30 mouse cellular contexts compared by ENCODE assay signal in the genomic region with DNA sequence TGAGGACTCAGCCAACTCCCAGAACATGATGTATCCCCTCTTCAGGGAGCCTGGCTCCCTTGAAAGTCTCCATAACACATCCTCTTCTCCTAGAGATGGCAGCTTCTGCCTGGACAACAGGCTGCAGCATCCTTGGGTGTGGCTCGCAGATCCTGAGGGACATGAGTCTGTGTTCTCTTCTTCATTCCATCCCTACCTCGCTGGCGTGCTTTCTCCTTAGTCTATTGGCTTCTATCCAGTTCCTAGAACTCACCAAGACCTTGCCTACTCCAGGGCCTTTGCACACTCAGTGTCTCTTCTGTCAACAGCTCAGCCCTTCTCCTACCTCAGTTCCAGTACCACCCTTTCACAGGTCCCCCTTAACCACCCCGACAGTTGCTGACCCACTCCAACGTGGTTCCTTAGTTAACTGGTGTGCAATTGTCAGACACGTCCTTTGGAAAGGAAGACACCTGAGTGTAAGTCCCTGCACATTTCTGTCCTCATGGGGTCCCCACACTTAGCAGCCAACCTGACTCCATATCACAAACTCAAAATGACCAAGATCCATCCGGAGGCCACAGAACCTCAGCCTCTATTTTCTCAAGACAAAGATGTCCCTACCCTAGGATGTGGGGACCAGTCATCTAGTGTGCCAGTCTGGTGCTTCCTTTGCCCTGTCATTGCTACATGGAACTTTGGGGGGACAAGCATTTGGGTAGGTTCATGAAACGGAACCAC. TPM values are rescaled to one million over a fixed set of nuclear protein-coding genes. Genes with fewer than 3 reads are reported as not detected.
DNase-seq lines count a peak whose midpoint lies in the region; ATAC-seq and TF ChIP-seq lines count a peak whose summit lies in the region.
"Had no signal": no experiment of that assay in that cellular context is flagged by ENCODE, and none has a peak within 500 bp of the region (broad histone marks: within the 10 kb centered on the region; RNA-seq: fewer than 3 reads in every experiment).

No protein-coding gene starts in this region.

- TF ChIP-seq POLR2A in bone marrow, adult 2 months (IDR thresholded peaks at IDR 0.05; ENCODE audit: borderline replicate concordance, control insufficient read depth, low read depth, low read length): no peak

- H3K4me3 ChIP-seq in forebrain, embryonic 10.5 days: peak overlapping the region; percentile 33
- H3K4me3 ChIP-seq in forebrain, embryonic 16.5 days (replicated peaks; ENCODE audit: low read length): no peak overlapping the region
- peak overlapping the region; percentile 30 for H3K4me3 ChIP-seq in heart, embryonic 13.5 days
- H3K4me3 ChIP-seq in bone marrow, adult 2 months (replicated peaks; ENCODE audit: control insufficient read depth, low read depth, low read length): peak overlapping the region; percentile 78
- H3K4me3 ChIP-seq in liver, embryonic 13.5 days (replicated peaks): peak overlapping the region; percentile 84
- H3K4me3 ChIP-seq: limb, embryonic 12.5 days; lung, embryonic 15.5 days; neural tube, embryonic 13.5 days; stomach, embryonic 15.5 days had no signal

- no peaks in the 10 kb centered on the region for H3K9me3 ChIP-seq in forebrain, embryonic 10.5 days
- H3K9me3 ChIP-seq in forebrain, embryonic 16.5 days (ENCODE audit: control insufficient read depth, low read length): no peaks in the 10 kb centered on the region
- no peaks in the 10 kb centered on the region for H3K9me3 ChIP-seq in heart, embryonic 13.5 days
- no peaks in the 10 kb centered on the region for H3K9me3 ChIP-seq in liver, embryonic 13.5 days (replicated peaks)
- H3K9me3 ChIP-seq: limb, embryonic 12.5 days; lung, embryonic 15.5 days; neural tube, embryonic 13.5 days; stomach, embryonic 15.5 days had no signal

- no peak for DNase-seq in forebrain, embryonic 10.5 days (ENCODE audit: extremely low spot score, low spot score)
- no peak for DNase-seq in heart, postnatal 4 days
- DNase-seq in liver, embryonic 13.5 days: no peak
- DNase-seq in left cerebral cortex, postnatal 4 days: no peak
- no peak for DNase-seq in cerebellum, postnatal 14 days
- DNase-seq: adrenal gland, adult 8-10 months; cerebellum, adult 18-20 months; forebrain, postnatal 0 days; heart, postnatal 14 days; kidney, postnatal 36 days; right cerebral cortex, adult 18-20 months; thymus, adult 18-20 months; thymus, postnatal 4 days had no signal

- peaks cover 9% of the 10 kb centered on the region for H3K4me1 ChIP-seq in forebrain, embryonic 10.5 days
- no peaks in the 10 kb centered on the region for H3K4me1 ChIP-seq in forebrain, embryonic 16.5 days (replicated peaks; ENCODE audit: control insufficient read depth, insufficient read depth, low read length)
- peaks cover 7% of the 10 kb centered on the region; the same call in 1 of the 2 replicates for H3K4me1 ChIP-seq in heart, embryonic 13.5 days
- H3K4me1 ChIP-seq in bone marrow, adult 2 months (ENCODE audit: control insufficient read depth, insufficient read depth, low read length): no peaks in the 10 kb centered on the region
- peaks cover 78% of the 10 kb centered on the region for H3K4me1 ChIP-seq in liver, embryonic 13.5 days (replicated peaks)
- H3K4me1 ChIP-seq: limb, embryonic 12.5 days; lung, embryonic 15.5 days; neural tube, embryonic 13.5 days; stomach, embryonic 15.5 days had no signal

- no peak overlapping the region for H3K9ac ChIP-seq in forebrain, embryonic 16.5 days (replicated peaks; ENCODE audit: low read depth, low read length)
- H3K9ac ChIP-seq in heart, embryonic 13.5 days: peak overlapping the region; percentile 53; the same call in 1 of the 2 replicates
- peak overlapping the region; percentile 99 for H3K9ac ChIP-seq in liver, embryonic 13.5 days
- H3K9ac ChIP-seq: forebrain, postnatal 0 days; limb, embryonic 12.5 days; lung, embryonic 15.5 days; neural tube, embryonic 13.5 days; stomach, embryonic 15.5 days had no signal

- peak overlapping the region; percentile 66; the same call in 1 of the 2 replicates for H3K27ac ChIP-seq in forebrain, embryonic 10.5 days
- H3K27ac ChIP-seq in forebrain, embryonic 16.5 days (ENCODE audit: low read length): no peak overlapping the region
- H3K27ac ChIP-seq in heart, embryonic 13.5 days (replicated peaks): peak overlapping the region; percentile 63
- H3K27ac ChIP-seq in bone marrow, adult 2 months (ENCODE audit: control insufficient read depth, insufficient read depth, low read depth, low read length, poor library complexity): peak overlapping the region; percentile 90
- peak overlapping the region; percentile 99 for H3K27ac ChIP-seq in liver, embryonic 13.5 days
- H3K27ac ChIP-seq: limb, embryonic 12.5 days; lung, embryonic 15.5 days; macrophage; neural tube, embryonic 13.5 days; stomach, embryonic 15.5 days had no signal

- no peak overlapping the region for H3K4me2 ChIP-seq in forebrain, embryonic 16.5 days (ENCODE audit: low read length)
- peak overlapping the region; percentile 54 for H3K4me2 ChIP-seq in heart, embryonic 13.5 days
- peak overlapping the region; percentile 87 for H3K4me2 ChIP-seq in liver, embryonic 13.5 days
- H3K4me2 ChIP-seq: limb, embryonic 12.5 days; lung, embryonic 15.5 days; midbrain, embryonic 11.5 days; neural tube, embryonic 13.5 days; stomach, embryonic 15.5 days had no signal

- H3K36me3 ChIP-seq in forebrain, embryonic 10.5 days (replicated peaks): no peaks in the 10 kb centered on the region
- H3K36me3 ChIP-seq in forebrain, embryonic 16.5 days (ENCODE audit: control insufficient read depth, insufficient read depth): no peaks in the 10 kb centered on the region
- H3K36me3 ChIP-seq in heart, embryonic 13.5 days: no peaks in the 10 kb centered on the region
- H3K36me3 ChIP-seq in liver, embryonic 13.5 days: peaks cover 71% of the 10 kb centered on the region
- H3K36me3 ChIP-seq: limb, embryonic 12.5 days; lung, embryonic 15.5 days; neural tube, embryonic 13.5 days; stomach, embryonic 15.5 days had no signal

- WGBS in forebrain, embryonic 10.5 days: 87% methylated on average over 8 of the region's 8 CpGs
- 88% methylated on average over 8 of the region's 8 CpGs for WGBS in forebrain, embryonic 16.5 days
- 80% methylated on average over 8 of the region's 8 CpGs for WGBS in heart, embryonic 13.5 days
- 79% methylated on average over 8 of the region's 8 CpGs for WGBS in bone marrow, adult 2 months
- WGBS in liver, embryonic 13.5 days (ENCODE audit: insufficient replicate concordance): 64% methylated on average over 8 of the region's 8 CpGs

- no peak for ATAC-seq in forebrain, embryonic 16.5 days
- ATAC-seq in heart, embryonic 13.5 days (ENCODE audit: extremely low read depth, insufficient number of reproducible peaks, low FRiP score, low TSS enrichment): no peak
- ATAC-seq in liver, embryonic 13.5 days (ENCODE audit: low read depth): no peak
- ATAC-seq: CD4-positive, CD25-positive, alpha-beta regulatory T cell, adult 4 months; forebrain, postnatal 0 days; hindbrain, embryonic 16.5 days; intestine, embryonic 16.5 days; Patski had no signal

- intact Hi-C loops in left cerebral cortex, postnatal 4 days (cut with DNase I): no loop called here

- TF ChIP-seq CTCF in bone marrow, adult 2 months (IDR thresholded peaks at IDR 0.05; ENCODE audit: control insufficient read depth, insufficient read depth, low read length): no peak

- H3K27me3 ChIP-seq in forebrain, embryonic 10.5 days (ENCODE audit: poor library complexity, severe bottlenecking): 0 out of 2 replicates have a peak, but pooled peaks cover 14% of the 10 kb centered on the region
- H3K27me3 ChIP-seq in forebrain, embryonic 16.5 days (replicated peaks; ENCODE audit: control insufficient read depth, insufficient read depth, low read length): no peaks in the 10 kb centered on the region
- peaks cover 51% of the 10 kb centered on the region for H3K27me3 ChIP-seq in heart, embryonic 13.5 days (replicated peaks)
- H3K27me3 ChIP-seq in liver, embryonic 13.5 days: peaks cover 51% of the 10 kb centered on the region
- H3K27me3 ChIP-seq: stomach, embryonic 15.5 days had no signal

RNA-seq across cellular contexts. Expression of a gene that starts 4.1 kb away (rescaled TPM):
- 37.4 and 52.1 TPM in 2 replicates for polyA plus RNA-seq in forebrain, embryonic 10.5 days (2016; fragmentation: Nextera tagmentation; extraction: Ambion mirVana)
- polyA plus RNA-seq in forebrain, embryonic 16.5 days (2015; fragmentation: Nextera tagmentation; extraction: Ambion mirVana): 2.0 and 2.9 TPM in 2 replicates
- 47.2 and 59.5 TPM in 2 replicates for polyA plus RNA-seq in heart, embryonic 13.5 days (2015; fragmentation: Nextera tagmentation; extraction: Ambion mirVana)
- 10 to 100 TPM in 1 of 2 experiments, 1 to 10 TPM in 1; 7.2 to 22.1 TPM for total RNA-seq in heart, postnatal 4 days (2021)
- 762 and 950 TPM in 2 replicates for polyA plus RNA-seq in bone marrow, adult 2 months (2011; ENCODE audit: insufficient read depth, insufficient read length, low replicate concordance, missing spikeins)
- 734 and 914 TPM in 2 replicates for polyA plus RNA-seq in liver, embryonic 13.5 days (2015; fragmentation: Nextera tagmentation; extraction: Ambion mirVana)
- 1 to 10 TPM in 1 of 2 experiments, under 1 TPM in 1; 0.87 to 1.9 TPM for total RNA-seq in left cerebral cortex, postnatal 4 days (2021)
- polyA plus RNA-seq: CD4-positive, CD25-positive, alpha-beta regulatory T cell, adult 4 months; macrophage; Patski; small intestine, adult 2 months had no signal

RNA-seq across cellular contexts. Expression of a gene that starts 31.3 kb away (rescaled TPM):
- 10.5 and 13.5 TPM in 2 replicates for polyA plus RNA-seq in forebrain, embryonic 10.5 days (2016; fragmentation: Nextera tagmentation; extraction: Ambion mirVana)
- 129 and 156 TPM in 2 replicates for polyA plus RNA-seq in forebrain, embryonic 16.5 days (2015; fragmentation: Nextera tagmentation; extraction: Ambion mirVana)
- polyA plus RNA-seq in heart, embryonic 13.5 days (2015; fragmentation: Nextera tagmentation; extraction: Ambion mirVana): 1.1 and 1.7 TPM in 2 replicates
- 1 to 10 TPM in 1 of 2 experiments, under 1 TPM in 1; 0.50 to 1.9 TPM for total RNA-seq in heart, postnatal 4 days (2021)
- polyA plus RNA-seq in bone marrow, adult 2 months (2011; ENCODE audit: insufficient read depth, insufficient read length, low replicate concordance, missing spikeins): 2.3 and 3.2 TPM in 2 replicates
- polyA plus RNA-seq in liver, embryonic 13.5 days (2015; fragmentation: Nextera tagmentation; extraction: Ambion mirVana): 1.5 and 1.7 TPM in 2 replicates
- total RNA-seq in left cerebral cortex, postnatal 4 days (2021): 100 to 1,000 TPM; 261 to 262 TPM
- total RNA-seq: gastrocnemius, adult 18-20 months; granulocyte monocyte progenitor cell, adult 5-6 weeks; monocyte, adult 5-6 weeks had no signal

RNA-seq across cellular contexts. Expression of a gene that starts 42.4 kb away (rescaled TPM):
- 95.5 and 98.7 TPM in 2 replicates for polyA plus RNA-seq in forebrain, embryonic 10.5 days (2016; fragmentation: Nextera tagmentation; extraction: Ambion mirVana)
- 99.1 and 116 TPM in 2 replicates for polyA plus RNA-seq in forebrain, embryonic 16.5 days (2015; fragmentation: Nextera tagmentation; extraction: Ambion mirVana)
- 51.1 and 53.1 TPM in 2 replicates for polyA plus RNA-seq in heart, embryonic 13.5 days (2015; fragmentation: Nextera tagmentation; extraction: Ambion mirVana)
- total RNA-seq in heart, postnatal 4 days (2021): 10 to 100 TPM; 81.9 to 89.3 TPM
- 95.0 and 126 TPM in 2 replicates for polyA plus RNA-seq in bone marrow, adult 2 months (2011; ENCODE audit: insufficient read depth, insufficient read length, low replicate concordance, missing spikeins)
- 70.0 and 81.5 TPM in 2 replicates for polyA plus RNA-seq in liver, embryonic 13.5 days (2015; fragmentation: Nextera tagmentation; extraction: Ambion mirVana)
- total RNA-seq in left cerebral cortex, postnatal 4 days (2021): 100 to 1,000 TPM; 113 to 115 TPM

RNA-seq across cellular contexts. Expression of a gene that starts 45.8 kb away (rescaled TPM):
- polyA plus RNA-seq in forebrain, embryonic 10.5 days (2016; fragmentation: Nextera tagmentation; extraction: Ambion mirVana): 255 and 262 TPM in 2 replicates
- 134 and 143 TPM in 2 replicates for polyA plus RNA-seq in forebrain, embryonic 16.5 days (2015; fragmentation: Nextera tagmentation; extraction: Ambion mirVana)
- 287 and 294 TPM in 2 replicates for polyA plus RNA-seq in heart, embryonic 13.5 days (2015; fragmentation: Nextera tagmentation; extraction: Ambion mirVana)
- total RNA-seq in heart, postnatal 4 days (2021): 100 to 1,000 TPM; 161 to 165 TPM
- polyA plus RNA-seq in bone marrow, adult 2 months (2011; ENCODE audit: insufficient read depth, insufficient read length, low replicate concordance, missing spikeins): 207 and 269 TPM in 2 replicates
- 388 and 390 TPM in 2 replicates for polyA plus RNA-seq in liver, embryonic 13.5 days (2015; fragmentation: Nextera tagmentation; extraction: Ambion mirVana)
- 10 to 100 TPM; 57.2 to 58.8 TPM for total RNA-seq in left cerebral cortex, postnatal 4 days (2021)
